Mouse (Mus musculus): ENCODE results near the gene Zbtb9.

Zbtb9 gene

GRCm38 (mm10) chr17:27040304-27041045 lies 67.5 kb downstream of the Zbtb9 start:
- DNase-seq (ENCODE audit: low read depth, low spot score), result no peak

GRCm38 (mm10) chr17:27041046-27041786 lies 68.2 kb downstream of the Zbtb9 start:
- peak; percentile 74 for DNase-seq (ENCODE audit: low read depth, low spot score)

GRCm38 (mm10) chr17:27041787-27042055 lies 68.8 kb downstream of the Zbtb9 start:
- DNase-seq (ENCODE audit: low read depth, low spot score), result no peak

GRCm38 (mm10) chr17:27042840-27043239 lies 69.9 kb downstream of the Zbtb9 start:
- no peak for DNase-seq (ENCODE audit: low read depth, low spot score)

GRCm38 (mm10) chr17:27045164-27045563 lies 72.2 kb downstream of the Zbtb9 start:
- DNase-seq (ENCODE audit: low read depth, low spot score), result no peak

- DNase-seq (ENCODE audit: low read depth, low spot score), result no peak
Measured at GRCm38 (mm10) chr17:27047762-27048444, 74.9 kb downstream of the Zbtb9 start.

GRCm38 (mm10) chr17:27048445-27049239 lies 75.7 kb downstream of the Zbtb9 start:
- DNase-seq (ENCODE audit: low read depth, low spot score), result no peak

GRCm38 (mm10) chr17:27050853-27051252 lies 77.9 kb downstream of the Zbtb9 start:
- DNase-seq (ENCODE audit: low read depth, low spot score), result no peak

- DNase-seq (ENCODE audit: low read depth, low spot score), result no peak
Measured at GRCm38 (mm10) chr17:27051514-27051913, 78.5 kb downstream of the Zbtb9 start.

GRCm38 (mm10) chr17:27056170-27056569 lies 83.2 kb downstream of the Zbtb9 start:
- peak; percentile 76 for DNase-seq (ENCODE audit: low read depth, low spot score)

- DNase-seq (ENCODE audit: low read depth, low spot score), result no peak
Measured at GRCm38 (mm10) chr17:27056812-27057516, 84.0 kb downstream of the Zbtb9 start, which contains the start of gene Itpr3. Gene Itpr3, plus strand, starts transcription at chr17:27057304.

GRCm38 (mm10) chr17:27057517-27058055 lies 84.6 kb downstream of the Zbtb9 start:
- no peak for DNase-seq (ENCODE audit: low read depth, low spot score)

Data from WW6 (cell line).